ENCODE assay signal across 9 mouse cellular contexts in the genomic region with DNA sequence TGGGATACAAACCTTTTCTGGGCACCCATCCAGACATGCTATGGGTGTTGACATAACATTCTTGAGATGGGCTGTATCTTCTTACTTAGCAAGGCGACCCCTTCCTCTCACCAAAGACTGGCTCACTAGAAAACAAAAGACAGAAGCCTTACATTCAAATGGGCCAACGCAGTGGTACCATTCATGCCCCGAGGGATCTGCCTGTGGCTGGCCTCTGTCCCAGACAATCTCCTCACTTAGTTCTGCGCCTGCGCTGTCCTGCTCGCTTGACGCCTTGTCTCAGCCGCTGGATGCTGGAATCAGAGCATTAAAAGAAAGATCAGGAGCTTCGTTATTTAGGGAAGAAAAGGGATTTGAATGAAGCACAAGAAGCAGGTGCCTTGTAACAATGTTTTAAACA. TPM values are rescaled to one million over a fixed set of nuclear protein-coding genes. Genes with fewer than 3 reads are reported as not detected.
A peak's percentile ranks its signal among the peaks of the same experiment; 100 is the strongest.
DNase-seq lines count a peak whose midpoint lies in the region; TF ChIP-seq lines count a peak whose summit lies in the region.
"Had no signal": no experiment of that assay in that cellular context is flagged by ENCODE, and none has a peak within 500 bp of the region (broad histone marks: within the 10 kb centered on the region; RNA-seq: fewer than 3 reads in every experiment).

No protein-coding gene starts in this region.

- TF ChIP-seq CTCF in brain, embryonic 14.5 days (IDR thresholded peaks at IDR 0.05; ENCODE audit: borderline replicate concordance, extremely low read depth, insufficient read depth, insufficient read length), result no peak

- no peak for TF ChIP-seq POLR2A in brain, embryonic 14.5 days (IDR thresholded peaks at IDR 0.05; ENCODE audit: borderline replicate concordance, extremely low read depth, insufficient read depth, insufficient read length, poor library complexity, severe bottlenecking)

- intact Hi-C loops in left cerebral cortex, postnatal 36 days (cut with DNase I), result loop anchor here (5.0 kb wide), 1 partner anchor 155 kb away; no protein-coding TSS in a partner anchor
- intact Hi-C loops in heart, postnatal 36 days (cut with DNase I), result loop anchor here (2.0 to 5.0 kb wide), 4 partner anchors 58 to 135 kb away; no protein-coding TSS in a partner anchor

- DNase-seq in cerebellum, adult 8-10 months, result peak; percentile 4
- no peak for DNase-seq in cerebellum, adult 11-12 months
- peak; percentile 21 to 43 for DNase-seq in left cerebral cortex, adult 18-20 months (ENCODE audit: low spot score in 2 of 2)
- DNase-seq in left cerebral cortex, postnatal 36 days (ENCODE audit: low spot score in 2 of 2), result no peak
- peak; percentile 64 for DNase-seq in brain, embryonic 14.5 days (ENCODE audit: low read depth)
- peak; percentile 62 to 66 for DNase-seq in heart, postnatal 36 days
- DNase-seq in ovary, adult 18-20 months (ENCODE audit: low spot score), result no peak
- no peak for DNase-seq in retina, postnatal 1 day

RNA-seq across cellular contexts. Expression of a gene that starts 24.7 kb away (rescaled TPM):
- total RNA-seq in left cerebral cortex, adult 18-20 months (2021), result 10 to 100 TPM; 43.9 to 48.6 TPM
- total RNA-seq in left cerebral cortex, postnatal 36 days (2021), result 10 to 100 TPM; 37.1 to 47.9 TPM
- 32.9 and 41.3 TPM in 2 replicates for polyA plus RNA-seq in brain, embryonic 14.5 days (2012; rRNA removed)
- 10 to 100 TPM; 93.5 to 97.6 TPM for total RNA-seq in heart, postnatal 36 days (2021)

RNA-seq across cellular contexts. Expression of a gene that starts 35.3 kb away (rescaled TPM):
- total RNA-seq in left cerebral cortex, adult 18-20 months (2021), result 1 to 10 TPM in 1 of 2 experiments, under 1 TPM in 1; 0.82 to 1.2 TPM
- under 1 TPM; 0.49 to 0.84 TPM for total RNA-seq in left cerebral cortex, postnatal 36 days (2021)
- polyA plus RNA-seq in brain, embryonic 14.5 days (2012; rRNA removed), result 1.1 TPM in 2 replicates
- 10 to 100 TPM; 14.3 to 21.1 TPM for total RNA-seq in heart, postnatal 36 days (2021)
- polyA plus RNA-seq: C2C12 had no signal

Comparison
In these comparisons a context has a peak if more than half of its experiments do, and no peak if none do; other contexts are left out.
1. DNase-seq: peak in cerebellum, adult 8-10 months (single experiment), left cerebral cortex, adult 18-20 months (2 of 2), brain, embryonic 14.5 days (single experiment) and heart, postnatal 36 days (2 of 2); none in cerebellum, adult 11-12 months (single experiment), left cerebral cortex, postnatal 36 days (0 of 2), ovary, adult 18-20 months (single experiment) and retina, postnatal 1 day (single experiment).
2. RNA of a gene that starts 35.3 kb away (total RNA-seq): 14.3 to 21.1 TPM in heart, postnatal 36 days; 0.82 to 1.2 TPM in left cerebral cortex, adult 18-20 months and 0.49 to 0.84 TPM in left cerebral cortex, postnatal 36 days; every median in the first group is over 4 times any median in the second.